Mouse (Mus musculus) kidney, adult 2 months (tissue): ENCODE measurements around the gene 1110051M20Rik.

Experiments used
- CTCF ChIP-seq: fragments of 200-500 bp; conservative IDR thresholded peaks from 2 replicates; pipeline ENCODE4 v1.5.1; 2011; ENCODE audit warnings: low read depth, mild to moderate bottlenecking, control low read depth, low read length, moderate library complexity, mixed read lengths; ENCODE audit not compliant: insufficient read depth, insufficient read length
- POLR2A ChIP-seq: fragments of 200-500 bp; IDR thresholded peaks from one replicate; pipeline ENCODE4 v1.6.1; 2011; ENCODE audit warnings: low read depth, low read length, control low read depth

- TF ChIP-seq CTCF: no peak
- no peak for TF ChIP-seq POLR2A
Observed at GRCm38 (mm10) chr2:91242547-91242946, 202.0 kb downstream of the 1110051M20Rik start.
